Mouse (Mus musculus) limb, embryonic 11.5 days (tissue): ENCODE results near the gene Tpk1. TPM values are rescaled to one million over a fixed set of nuclear protein-coding genes. Genes with fewer than 3 reads are reported as not detected.

Source experiments
- ATAC-seq: fragments of 200-750 bp; cut with Nextera tagmentation; 2 replicates; pipeline ENCODE4 v1.8.0; 2017; ENCODE audit warnings: low read depth; ENCODE audit not compliant: insufficient number of reproducible peaks, low FRiP score, low TSS enrichment
- DNase-seq: peaks from one replicate; pipeline ENCODE4 v3.0.0-alpha.2; 2015; ENCODE audit warnings: low spot score
- H3K27ac ChIP-seq: fragments of 300-500 bp; sonication (generic); replicated peaks from 2 replicates; pipeline ENCODE4 v1.5.1; 2014; ENCODE audit warnings: low read depth, mild to moderate bottlenecking, low read length
- H3K27me3 ChIP-seq: fragments of 300-500 bp; sonication (generic); 2 replicates; pipeline ENCODE4 v1.6.1; 2014; ENCODE audit warnings: mild to moderate bottlenecking, low read length, mixed read lengths; ENCODE audit not compliant: control insufficient read depth, insufficient read depth
- H3K36me3 ChIP-seq: fragments of 300-500 bp; sonication (generic); 2 replicates; pipeline ENCODE4 v1.6.1; 2014; ENCODE audit warnings: mild to moderate bottlenecking, low read length, moderate library complexity, mixed read lengths; ENCODE audit not compliant: control insufficient read depth, insufficient read depth
- H3K4me1 ChIP-seq: fragments of 300-500 bp; sonication (generic); 2 replicates; pipeline ENCODE4 v1.6.1; 2014; ENCODE audit warnings: low read length, mixed read lengths; ENCODE audit not compliant: control insufficient read depth, insufficient read depth
- H3K4me2 ChIP-seq: fragments of 300-500 bp; sonication (generic); 2 replicates; pipeline ENCODE4 v1.6.1; 2014; ENCODE audit warnings: low read depth, mild to moderate bottlenecking, moderate library complexity; ENCODE audit not compliant: severe bottlenecking
- H3K4me3 ChIP-seq: fragments of 300-500 bp; sonication (generic); 2 replicates; pipeline ENCODE4 v1.5.1; 2014; ENCODE audit warnings: low read depth, low read length
- H3K9ac ChIP-seq: fragments of 300-500 bp; sonication (generic); 2 replicates; pipeline ENCODE4 v1.6.1; 2014; ENCODE audit warnings: mild to moderate bottlenecking, low read length
- H3K9me3 ChIP-seq: fragments of 300-500 bp; sonication (generic); 2 replicates; pipeline ENCODE4 v1.6.1; 2016; ENCODE audit warnings: low read length; ENCODE audit not compliant: control insufficient read depth
- WGBS: fragments of 180-500 bp; shearing (Covaris S2); extraction: QIAGEN DNeasy Blood & Tissue Kit; methylation state at CpG from one replicate; pipeline ENCODE4 v1.1.7; 2014; 5-methylcytosine and 5-hydroxymethylcytosine counted together
- polyA plus RNA-seq: library from polyadenylated mRNA; unstranded; fragments of >200 nt; fragmentation: Nextera tagmentation; extraction: Ambion mirVana; gene quantifications from 2 replicates; pipeline ENCODE4 v1.2.1, GENCODE M21; 2014

The Tpk1 gene
- polyA plus RNA-seq: 7.3 and 7.6 TPM in 2 replicates

- Histone ChIP-seq H3K27ac (peak within 1 kb of the TSS; percentile 87), H3K4me2 (peak within 1 kb of the TSS; percentile 54), H3K4me1 (no peaks in the 10 kb centered on the region), H3K36me3 (no peaks in the 10 kb centered on the region), H3K4me3 (peak within 1 kb of the TSS; percentile 49), H3K9ac (peak within 1 kb of the TSS; percentile 79), H3K27me3 (no peaks in the 10 kb centered on the region), H3K9me3 (no peaks in the 10 kb centered on the region)
- peak; percentile 94 for DNase-seq
- peak; percentile 97 for ATAC-seq
- WGBS: under 1% methylated on average over 60 of the region's 63 CpGs
Measured at GRCm38 (mm10) chr6:43665677-43666546, at the start of gene Tpk1. TSS of gene Tpk1 (minus strand) at chr6:43666278.

DNA sequence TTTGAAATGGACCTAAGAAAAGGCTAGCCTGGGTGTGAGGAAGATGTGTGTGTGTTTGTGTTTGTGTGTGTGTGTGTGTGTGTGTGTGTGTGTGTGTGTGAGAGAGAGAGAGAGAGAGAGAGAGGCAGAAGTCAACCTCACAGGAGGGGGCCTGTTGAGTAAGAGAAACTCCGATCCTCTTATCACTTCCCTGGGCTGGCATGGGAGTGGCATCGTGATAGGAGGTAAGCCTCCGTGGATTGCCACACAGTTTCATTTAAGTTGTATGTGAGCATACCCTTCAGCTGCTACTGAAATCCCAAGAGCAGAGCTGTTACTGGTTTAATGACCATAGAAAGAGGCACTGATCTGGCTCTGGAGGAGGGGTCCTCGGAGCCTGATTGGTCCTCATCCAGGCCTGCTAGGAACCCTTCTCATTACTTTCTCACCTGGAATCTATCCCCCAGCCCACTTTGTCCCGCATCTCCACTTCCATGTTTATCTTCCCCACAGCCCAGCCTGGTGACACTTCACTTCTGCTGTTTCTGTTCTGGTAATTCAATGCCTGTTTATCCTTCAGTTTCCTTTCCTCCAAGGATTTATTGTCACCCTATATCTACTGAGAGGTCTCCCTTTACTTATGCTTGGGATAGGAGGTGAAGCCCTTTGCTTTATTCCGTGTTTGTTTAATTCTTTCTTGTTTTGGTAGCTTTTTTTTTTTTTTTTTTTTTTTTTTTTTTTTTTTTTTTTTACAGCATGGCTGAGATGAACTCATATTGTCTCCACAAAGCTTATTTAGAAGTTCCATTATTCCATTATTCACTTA is 36.9 kb upstream of the Tpk1 start:
- Histone ChIP-seq H3K4me1 (no peaks in the 10 kb centered on the region), H3K36me3 (no peaks in the 10 kb centered on the region), H3K27me3 (no peaks in the 10 kb centered on the region), H3K9ac (no peak overlapping the region), H3K4me3 (no peak overlapping the region), H3K4me2 (no peak overlapping the region), H3K9me3 (no peaks in the 10 kb centered on the region), H3K27ac (no peak overlapping the region)
- 52% methylated on average over 6 of the region's 6 CpGs for WGBS
- no peak for DNase-seq
- ATAC-seq: no peak

DNA sequence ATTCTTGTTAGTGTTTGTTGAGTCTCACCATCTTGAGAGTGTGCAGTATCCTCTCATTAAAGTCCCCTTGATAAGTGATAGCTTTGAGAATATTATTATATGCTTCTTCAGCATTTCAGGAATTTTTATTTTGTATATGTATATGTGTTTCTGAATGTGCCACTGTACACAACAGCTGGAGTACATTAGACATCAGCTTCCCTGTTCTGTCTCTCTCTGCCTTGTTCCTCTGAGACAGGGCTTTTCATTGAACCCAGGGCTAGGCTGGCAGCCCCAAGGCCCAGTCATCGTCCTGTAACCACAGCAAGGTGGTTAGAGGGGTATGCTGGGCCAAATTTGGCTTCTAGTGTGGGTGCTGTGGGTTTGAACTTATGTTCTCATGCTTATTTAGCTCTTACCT is 25.8 kb upstream of the Tpk1 start:
- DNase-seq (no peak), ATAC-seq (no peak)
- Histone ChIP-seq H3K36me3 (no peaks in the 10 kb centered on the region), H3K4me2 (no peak overlapping the region), H3K4me3 (no peak overlapping the region), H3K27me3 (no peaks in the 10 kb centered on the region), H3K9ac (no peak overlapping the region), H3K4me1 (no peaks in the 10 kb centered on the region), H3K27ac (no peak overlapping the region), H3K9me3 (no peaks in the 10 kb centered on the region)
- WGBS: 60% methylated on average over 1 of the region's 1 CpGs

DNA sequence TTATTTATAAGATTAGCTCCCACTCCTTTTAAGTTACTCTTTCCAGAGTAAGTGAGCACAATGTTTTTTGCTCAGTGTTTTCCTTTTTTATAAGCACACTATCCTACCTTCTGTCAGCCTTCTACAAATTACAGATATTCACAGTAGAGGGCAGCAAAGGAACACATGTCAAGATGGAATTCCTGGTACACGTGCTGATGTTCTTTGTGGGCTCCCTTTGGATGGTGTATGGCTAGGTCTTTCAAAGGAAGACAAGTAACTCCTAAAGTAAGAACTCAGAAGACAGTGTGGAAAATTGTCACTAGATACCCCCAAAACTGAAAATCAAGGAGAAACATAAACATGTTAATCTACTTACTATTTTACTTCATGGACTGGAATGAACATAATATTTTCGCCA is 19.9 kb upstream of the Tpk1 start:
- Histone ChIP-seq H3K4me2 (no peak overlapping the region), H3K9me3 (no peaks in the 10 kb centered on the region), H3K27ac (no peak overlapping the region), H3K4me1 (no peaks in the 10 kb centered on the region), H3K27me3 (no peaks in the 10 kb centered on the region), H3K4me3 (no peak overlapping the region), H3K9ac (no peak overlapping the region), H3K36me3 (no peaks in the 10 kb centered on the region)
- 46% methylated on average over 2 of the region's 2 CpGs for WGBS
- DNase-seq (no peak), ATAC-seq (0 out of 2 replicates have a peak, but pooled peaks have one; percentile 31)

- DNase-seq: no peak
- no peak overlapping the region for H3K4me3 ChIP-seq
- no peaks in the 10 kb centered on the region for H3K36me3 ChIP-seq
- H3K4me1 ChIP-seq: no peaks in the 10 kb centered on the region
- WGBS: 63% methylated on average over 2 of the region's 2 CpGs
- H3K4me2 ChIP-seq: no peak overlapping the region
- H3K9me3 ChIP-seq: no peaks in the 10 kb centered on the region
- no peak for ATAC-seq
- H3K27ac ChIP-seq: no peak overlapping the region
- no peaks in the 10 kb centered on the region for H3K27me3 ChIP-seq
- no peak overlapping the region for H3K9ac ChIP-seq
Measured at GRCm38 (mm10) chr6:43682535-43682934, 16.5 kb upstream of the Tpk1 start.

- ATAC-seq (no peak), DNase-seq (no peak)
- Histone ChIP-seq H3K27ac (no peak overlapping the region), H3K4me2 (no peak overlapping the region), H3K9ac (no peak overlapping the region), H3K9me3 (no peaks in the 10 kb centered on the region), H3K4me1 (no peaks in the 10 kb centered on the region), H3K27me3 (no peaks in the 10 kb centered on the region), H3K4me3 (no peak overlapping the region), H3K36me3 (no peaks in the 10 kb centered on the region)
- WGBS: 90% methylated on average over 2 of the region's 2 CpGs
Measured at GRCm38 (mm10) chr6:43678689-43679212, 12.7 kb upstream of the Tpk1 start.

DNA sequence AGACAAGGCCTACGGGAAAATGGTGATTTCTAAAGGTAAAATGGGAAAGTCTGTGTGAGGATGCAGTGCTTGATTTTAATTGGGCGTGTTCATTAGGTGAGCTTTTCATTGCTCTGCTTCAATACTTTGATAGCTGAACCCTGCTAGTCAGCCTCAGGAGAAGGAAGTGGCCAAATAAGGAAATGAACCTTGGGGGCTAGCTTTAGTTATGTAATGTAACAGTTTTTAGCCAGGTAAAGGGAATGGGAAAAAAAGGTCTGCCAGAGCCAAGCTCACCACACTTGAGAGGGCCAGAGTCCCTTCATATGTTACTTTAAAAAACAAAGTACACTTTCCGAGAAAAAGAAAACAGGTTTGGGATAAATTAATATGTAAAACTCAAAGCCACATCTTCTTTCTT is 11.5 kb upstream of the Tpk1 start:
- ATAC-seq (no peak), DNase-seq (no peak)
- Histone ChIP-seq H3K4me2 (no peak overlapping the region), H3K4me1 (no peaks in the 10 kb centered on the region), H3K9me3 (no peaks in the 10 kb centered on the region), H3K27me3 (no peaks in the 10 kb centered on the region), H3K9ac (no peak overlapping the region), H3K36me3 (no peaks in the 10 kb centered on the region), H3K4me3 (no peak overlapping the region), H3K27ac (no peak overlapping the region)
- 85% methylated on average over 3 of the region's 3 CpGs for WGBS

DNA sequence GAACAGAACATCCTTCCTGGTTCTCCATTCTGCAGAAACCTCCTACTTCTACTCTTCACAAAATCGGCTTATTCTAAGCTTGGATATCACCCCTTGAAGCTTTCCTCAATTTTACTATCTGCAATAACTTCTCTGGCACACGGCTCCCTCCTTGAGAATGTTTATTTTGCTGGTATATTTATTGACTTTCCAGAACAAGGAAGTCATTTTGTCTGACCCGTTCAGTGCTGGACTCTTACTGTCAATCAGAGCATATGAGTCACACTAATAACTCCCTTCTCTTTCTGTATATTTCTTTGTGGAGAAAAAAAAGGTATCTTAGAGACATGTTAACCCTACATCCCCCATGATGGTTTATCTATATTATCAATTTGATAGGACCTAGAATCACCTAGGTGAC is 10.1 kb upstream of the Tpk1 start:
- 76% methylated on average over 3 of the region's 3 CpGs for WGBS

More for the DNA sequence above, 10.1 kb upstream of the Tpk1 start:
- no peaks in the 10 kb centered on the region for H3K4me1 ChIP-seq
- no peaks in the 10 kb centered on the region for H3K36me3 ChIP-seq
- H3K4me3 ChIP-seq: no peak overlapping the region
- ATAC-seq (no peak), DNase-seq (no peak)
- H3K4me2 ChIP-seq: no peak overlapping the region
- no peaks in the 10 kb centered on the region for H3K27me3 ChIP-seq
- no peak overlapping the region for H3K27ac ChIP-seq
- no peak overlapping the region for H3K9ac ChIP-seq
- no peaks in the 10 kb centered on the region for H3K9me3 ChIP-seq
